Mouse (Mus musculus): Measurements from ENCODE around the gene Lyst. TPM values are rescaled to one million over a fixed set of nuclear protein-coding genes. Genes with fewer than 3 reads are reported as not detected.
"Not testable (repeated sequence)": the region's sequence is repeated elsewhere in the genome, so short reads cannot be mapped to it uniquely, and the experiment has no call there.

The Lyst gene
- 6.3 and 10.4 TPM in 2 replicates for total RNA-seq (2014; rRNA removed; ENCODE audit: low replicate concordance)
- 1.9 and 2.1 TPM in 2 replicates for polyA plus RNA-seq (2015; fragmentation: Nextera tagmentation; extraction: Ambion mirVana)

- WGBS, result under 1% methylated on average over 85 of the region's 88 CpGs
- Histone ChIP-seq H3K9me3 (replicated peaks; ENCODE audit: control insufficient read depth, low read length) (no peaks in the 10 kb centered on the region), H3K36me3 (replicated peaks; ENCODE audit: control insufficient read depth, insufficient read depth, low read length) (no peaks in the 10 kb centered on the region), H3K27ac (ENCODE audit: low read depth) (peak within 1 kb of the TSS; percentile 77), H3K4me1 (ENCODE audit: control insufficient read depth, insufficient read depth) (peaks cover 4% of the 10 kb centered on the region; the same call in 1 of the 2 replicates), H3K4me2 (ENCODE audit: low read depth, low read length) (peak within 1 kb of the TSS; percentile 92), H3K9ac (replicated peaks; ENCODE audit: low read depth, low read length) (peak within 1 kb of the TSS; percentile 76), H3K4me3 (ENCODE audit: low read depth, low read length) (peak within 1 kb of the TSS; percentile 98), H3K27me3 (ENCODE audit: control insufficient read depth, insufficient read depth, low read length) (no peaks in the 10 kb centered on the region)
- TF ChIP-seq EP300 (IDR thresholded peaks at IDR 0.05; ENCODE audit: low read depth) (no peak), CTCF (IDR thresholded peaks at IDR 0.05; ENCODE audit: low read depth) (peak; percentile 21; the same call in 1 of the 2 replicates)
- ATAC-seq (ENCODE audit: insufficient read depth, low read depth) (peak; percentile 98), DNase-seq (ENCODE audit: low spot score) (peak; percentile 97)
These were observed at the start of gene Lyst for GRCm38 (mm10) chr13:13590048-13591011. Lyst (plus strand) TSS chr13:13590397.

DNA sequence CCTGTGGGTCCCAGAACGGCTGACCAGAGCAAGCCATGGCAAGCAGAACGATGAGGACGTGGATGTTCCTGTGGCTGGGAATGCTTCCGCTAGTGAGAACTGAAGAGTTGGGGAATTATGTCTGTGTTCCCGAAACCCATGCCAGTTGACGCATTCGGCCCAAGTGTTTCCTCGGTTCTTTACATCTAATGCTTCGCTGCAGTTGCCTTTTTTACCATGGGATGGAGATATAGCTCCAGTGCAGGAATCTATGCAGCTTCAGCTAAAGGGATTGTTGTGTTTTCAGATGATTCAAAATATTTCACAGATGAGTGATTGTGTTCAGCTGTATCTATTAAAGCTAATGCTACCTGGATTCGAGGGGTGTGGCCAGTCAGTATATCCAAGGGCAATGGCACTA is 47.1 kb upstream of the Lyst start:
- H3K4me3 ChIP-seq (ENCODE audit: low read depth, low read length); H3K36me3 ChIP-seq (replicated peaks; ENCODE audit: control insufficient read depth, insufficient read depth, low read length); H3K27me3 ChIP-seq (ENCODE audit: control insufficient read depth, insufficient read depth, low read length); ATAC-seq (ENCODE audit: insufficient read depth, low read depth); H3K4me1 ChIP-seq (ENCODE audit: control insufficient read depth, insufficient read depth); H3K27ac ChIP-seq (ENCODE audit: low read depth); H3K9me3 ChIP-seq (replicated peaks; ENCODE audit: control insufficient read depth, low read length); DNase-seq (ENCODE audit: low spot score); H3K4me2 ChIP-seq (ENCODE audit: low read depth, low read length); H3K9ac ChIP-seq (replicated peaks; ENCODE audit: low read depth, low read length): not testable (repeated sequence)
- 93% methylated on average over 10 of the region's 10 CpGs for WGBS

GRCm38 (mm10) chr13:13546792-13547191 is 43.4 kb upstream of the Lyst start:
- no peaks in the 10 kb centered on the region for H3K9me3 ChIP-seq (replicated peaks; ENCODE audit: control insufficient read depth, low read length)
- no peaks in the 10 kb centered on the region for H3K36me3 ChIP-seq (replicated peaks; ENCODE audit: control insufficient read depth, insufficient read depth, low read length)
- no peak overlapping the region for H3K27ac ChIP-seq (ENCODE audit: low read depth)
- ATAC-seq (ENCODE audit: insufficient read depth, low read depth) (peak; percentile 27; the same call in 1 of the 2 replicates), DNase-seq (ENCODE audit: low spot score) (no peak)
- H3K9ac ChIP-seq (replicated peaks; ENCODE audit: low read depth, low read length), result no peak overlapping the region
- H3K4me3 ChIP-seq (ENCODE audit: low read depth, low read length), result no peak overlapping the region
- H3K4me1 ChIP-seq (ENCODE audit: control insufficient read depth, insufficient read depth), result peaks cover 7% of the 10 kb centered on the region; the same call in 1 of the 2 replicates
- 47% methylated on average over 3 of the region's 3 CpGs for WGBS
- TF ChIP-seq CTCF (IDR thresholded peaks at IDR 0.05; ENCODE audit: low read depth) (no peak), EP300 (IDR thresholded peaks at IDR 0.05; ENCODE audit: low read depth) (peak; percentile 23; the same call in 1 of the 2 replicates)
- no peaks in the 10 kb centered on the region for H3K27me3 ChIP-seq (ENCODE audit: control insufficient read depth, insufficient read depth, low read length)
- H3K4me2 ChIP-seq (ENCODE audit: low read depth, low read length), result no peak overlapping the region

GRCm38 (mm10) chr13:13547889-13548288 is 42.3 kb upstream of the Lyst start:
- Histone ChIP-seq H3K9ac (replicated peaks; ENCODE audit: low read depth, low read length) (no peak overlapping the region), H3K27ac (ENCODE audit: low read depth) (no peak overlapping the region), H3K4me2 (ENCODE audit: low read depth, low read length) (no peak overlapping the region), H3K9me3 (replicated peaks; ENCODE audit: control insufficient read depth, low read length) (no peaks in the 10 kb centered on the region), H3K4me1 (ENCODE audit: control insufficient read depth, insufficient read depth) (peaks cover 7% of the 10 kb centered on the region; the same call in 1 of the 2 replicates), H3K27me3 (ENCODE audit: control insufficient read depth, insufficient read depth, low read length) (no peaks in the 10 kb centered on the region), H3K36me3 (replicated peaks; ENCODE audit: control insufficient read depth, insufficient read depth, low read length) (no peaks in the 10 kb centered on the region), H3K4me3 (ENCODE audit: low read depth, low read length) (no peak overlapping the region)
- WGBS, result 93% methylated on average over 4 of the region's 4 CpGs
- ATAC-seq (ENCODE audit: insufficient read depth, low read depth) (no peak), DNase-seq (ENCODE audit: low spot score) (no peak)
- TF ChIP-seq EP300 (IDR thresholded peaks at IDR 0.05; ENCODE audit: low read depth), result no peak
- no peak for TF ChIP-seq CTCF (IDR thresholded peaks at IDR 0.05; ENCODE audit: low read depth)

GRCm38 (mm10) chr13:13548431-13549190 is 41.6 kb upstream of the Lyst start:
- TF ChIP-seq EP300 (IDR thresholded peaks at IDR 0.05; ENCODE audit: low read depth) (no peak), CTCF (IDR thresholded peaks at IDR 0.05; ENCODE audit: low read depth) (no peak)
- 75% methylated on average over 6 of the region's 6 CpGs for WGBS
- no peak for DNase-seq (ENCODE audit: low spot score)

More at GRCm38 (mm10) chr13:13548431-13549190, 41.6 kb upstream of the Lyst start:
- H3K9ac ChIP-seq (replicated peaks; ENCODE audit: low read depth, low read length), result no peak overlapping the region
- no peaks in the 10 kb centered on the region for H3K9me3 ChIP-seq (replicated peaks; ENCODE audit: control insufficient read depth, low read length)
- no peak overlapping the region for H3K4me3 ChIP-seq (ENCODE audit: low read depth, low read length)
- H3K4me1 ChIP-seq (ENCODE audit: control insufficient read depth, insufficient read depth), result peaks cover 7% of the 10 kb centered on the region; the same call in 1 of the 2 replicates
- H3K27ac ChIP-seq (ENCODE audit: low read depth), result no peak overlapping the region
- H3K27me3 ChIP-seq (ENCODE audit: control insufficient read depth, insufficient read depth, low read length), result no peaks in the 10 kb centered on the region
- no peak overlapping the region for H3K4me2 ChIP-seq (ENCODE audit: low read depth, low read length)
- ATAC-seq (ENCODE audit: insufficient read depth, low read depth), result no peak
- H3K36me3 ChIP-seq (replicated peaks; ENCODE audit: control insufficient read depth, insufficient read depth, low read length), result no peaks in the 10 kb centered on the region

Data from heart, postnatal 0 days (tissue).